Mouse (Mus musculus) neutrophil, adult 83 days (primary cell): ENCODE data around the gene Cyp2g1. TPM values are rescaled to one million over a fixed set of nuclear protein-coding genes. Genes with fewer than 3 reads are reported as not detected.

Experiments used
- total RNA-seq, 2 experiments: library from RNA; stranded (reverse); gene quantifications; one replicate each; pipeline ENCODE4 v1.2.4; 2023

The Cyp2g1 gene
- not detected for total RNA-seq

DNA sequence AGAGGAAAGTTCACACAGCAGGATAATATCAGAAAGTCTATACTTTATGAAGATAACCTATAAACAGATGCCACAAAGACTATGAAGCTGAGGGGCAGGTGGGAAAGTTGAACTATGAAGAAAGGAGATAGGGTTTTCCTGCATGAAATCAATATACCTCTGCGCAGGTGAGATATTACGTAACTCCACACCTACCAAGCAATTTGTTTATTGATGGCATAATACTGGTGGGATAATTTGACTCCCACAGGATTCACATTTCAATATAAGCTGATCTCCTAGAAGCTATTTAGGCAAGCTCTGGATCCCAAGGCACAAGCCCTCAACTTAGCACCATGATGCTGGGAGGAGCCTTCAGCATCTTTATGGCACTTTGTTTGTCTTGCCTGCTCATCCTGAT lies at the start of gene Cyp2g1:
TSS of gene Cyp2g1 (plus strand) at position 301 of the 400 bp plus-strand sequence.

DNA sequence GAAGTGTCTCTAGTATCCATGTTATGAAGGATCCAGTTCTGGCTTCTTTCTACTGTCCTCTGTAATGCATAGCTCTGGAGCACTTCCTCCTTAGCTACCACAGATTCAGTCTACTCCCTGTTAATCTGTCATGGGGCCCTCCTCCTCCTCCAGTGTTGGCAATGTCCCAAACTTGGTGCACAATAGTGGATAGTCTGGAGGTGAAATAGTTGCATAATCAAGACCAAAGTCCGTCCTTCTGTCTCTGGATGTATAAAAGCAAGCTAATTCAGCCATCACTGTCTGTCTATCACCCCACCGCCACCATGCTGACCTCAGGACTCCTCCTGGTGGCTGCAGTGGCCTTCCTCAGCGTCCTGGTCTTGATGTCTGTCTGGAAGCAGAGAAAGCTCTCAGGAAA lies 26.4 kb downstream of the Cyp2g1 start, which contains the start of gene Cyp2a5:
TSS of gene Cyp2a5 (plus strand) at position 247 of the 400 bp plus-strand sequence.

Other genes with a start within 250 kb of the Cyp2g1 start
- gene Vmn1r185, start 190.4 kb upstream of the Cyp2g1 start, total RNA-seq = not detected
- gene Cyp2b23, start 122.5 kb upstream of the Cyp2g1 start, total RNA-seq = not detected
- gene Cyp2b19, start 51.8 kb upstream of the Cyp2g1 start, total RNA-seq = not detected
- not detected for gene Cyp2a5, start 26.4 kb downstream of the Cyp2g1 start, total RNA-seq
- gene Cyp2a22, start 130.5 kb downstream of the Cyp2g1 start, total RNA-seq = not detected
- gene Cyp2a12, start 220.2 kb downstream of the Cyp2g1 start, total RNA-seq = not detected